Mouse (Mus musculus): Measurements from ENCODE around the gene Stpg2.

DNA sequence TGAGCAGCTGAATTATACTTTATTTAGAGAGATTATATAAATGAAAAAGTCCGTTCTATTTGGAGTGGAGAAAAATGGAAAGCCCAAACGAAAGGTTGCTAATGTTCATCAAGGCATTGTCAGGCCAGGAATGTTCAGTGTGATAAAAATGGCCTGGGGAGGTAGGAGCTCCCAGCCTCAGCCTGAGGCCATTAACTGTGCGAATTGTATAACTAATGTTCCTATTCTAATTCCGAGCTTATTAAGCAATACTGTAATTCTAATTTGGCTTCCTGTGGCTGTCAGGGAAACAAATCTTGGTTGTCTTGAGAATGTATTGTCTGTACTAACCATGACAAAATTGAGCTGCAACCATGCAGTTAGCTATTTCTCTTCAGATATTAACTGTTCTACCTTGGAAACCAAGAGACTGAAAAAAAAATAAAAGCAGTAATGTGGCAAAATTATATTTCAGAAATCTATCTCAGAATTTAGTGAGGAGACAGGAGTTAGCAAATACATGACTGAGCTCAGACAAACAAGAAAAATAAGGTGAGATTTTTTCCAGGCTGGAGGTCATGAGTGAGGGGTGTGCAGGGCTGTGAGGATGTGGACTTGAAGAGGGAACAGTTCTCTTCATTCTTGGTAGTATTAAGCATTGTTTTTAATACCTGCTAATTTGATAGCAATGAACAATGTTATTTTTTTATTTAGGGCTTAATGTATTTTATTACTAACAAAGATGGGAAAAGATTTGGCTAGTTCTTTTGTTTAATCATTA is 36.8 kb upstream of the Stpg2 start:
- TF ChIP-seq TAL1 (IDR thresholded peaks at IDR 0.05; ENCODE audit: low read length) (no peak), GATA1 (IDR thresholded peaks at IDR 0.05; ENCODE audit: low read length) (no peak)

Data from erythroblast, embryonic 14.5 days (primary cell).